Mouse (Mus musculus) activated CD4-positive, CD25-positive, alpha-beta regulatory T cell, adult 4 months (primary cell): Measurements from ENCODE around the gene Timm10. TPM values are rescaled to one million over a fixed set of nuclear protein-coding genes. Genes with fewer than 3 reads are reported as not detected.

Source experiments
- ATAC-seq: one replicate; pipeline ENCODE4 v1.8.0; 2017
- polyA plus RNA-seq, 2 experiments: library from polyadenylated mRNA; unstranded; fragments of 100-300 nt; shearing (Covaris generic); gene quantifications; one replicate each; pipeline ENCODE4 v1.2.1; 2017

Gene Timm10
- polyA plus RNA-seq, 2 experiments from 2014 or later, result 36.8 to 40.4 TPM

DNA sequence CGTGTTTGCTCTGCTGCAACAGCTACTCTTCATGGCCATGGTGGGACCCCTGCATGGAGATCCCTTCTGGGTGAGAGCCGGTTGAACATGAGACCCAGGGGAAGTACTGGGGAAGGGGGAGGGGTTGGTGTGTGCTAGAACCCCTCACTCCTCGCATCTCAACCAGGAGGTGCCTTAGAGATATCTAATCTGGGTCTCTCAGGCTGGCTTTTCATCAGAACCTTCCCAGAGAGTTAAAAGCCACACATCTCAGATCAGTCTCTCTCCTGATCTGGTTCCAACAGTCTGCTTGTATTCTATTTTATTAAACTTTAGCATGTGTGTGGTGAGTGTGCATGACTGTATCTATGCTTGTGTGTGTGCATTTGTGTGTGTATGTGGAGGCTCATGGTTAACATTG, 34.6 kb downstream of the Timm10 start:
- ATAC-seq, result no peak

DNA sequence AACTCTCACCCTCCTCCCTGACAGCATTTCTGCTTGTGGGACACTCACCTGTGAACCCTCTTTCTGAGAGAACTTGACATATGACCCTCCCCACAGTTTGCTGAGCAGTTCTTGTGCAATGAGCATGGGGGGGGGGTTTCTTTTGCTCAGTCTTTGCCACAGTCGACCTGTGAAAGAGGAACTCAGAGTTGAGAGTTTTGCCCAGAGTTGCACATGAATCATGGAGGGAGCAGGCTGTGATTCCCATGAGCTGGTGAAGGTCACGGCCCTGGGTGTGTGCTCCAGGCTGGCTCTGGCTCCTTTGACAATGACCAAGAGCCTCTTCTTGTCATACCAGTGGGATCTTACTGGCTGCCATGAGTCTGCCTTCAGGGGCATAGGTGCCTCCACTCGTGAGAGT, 35.4 kb downstream of the Timm10 start:
- no peak for ATAC-seq

DNA sequence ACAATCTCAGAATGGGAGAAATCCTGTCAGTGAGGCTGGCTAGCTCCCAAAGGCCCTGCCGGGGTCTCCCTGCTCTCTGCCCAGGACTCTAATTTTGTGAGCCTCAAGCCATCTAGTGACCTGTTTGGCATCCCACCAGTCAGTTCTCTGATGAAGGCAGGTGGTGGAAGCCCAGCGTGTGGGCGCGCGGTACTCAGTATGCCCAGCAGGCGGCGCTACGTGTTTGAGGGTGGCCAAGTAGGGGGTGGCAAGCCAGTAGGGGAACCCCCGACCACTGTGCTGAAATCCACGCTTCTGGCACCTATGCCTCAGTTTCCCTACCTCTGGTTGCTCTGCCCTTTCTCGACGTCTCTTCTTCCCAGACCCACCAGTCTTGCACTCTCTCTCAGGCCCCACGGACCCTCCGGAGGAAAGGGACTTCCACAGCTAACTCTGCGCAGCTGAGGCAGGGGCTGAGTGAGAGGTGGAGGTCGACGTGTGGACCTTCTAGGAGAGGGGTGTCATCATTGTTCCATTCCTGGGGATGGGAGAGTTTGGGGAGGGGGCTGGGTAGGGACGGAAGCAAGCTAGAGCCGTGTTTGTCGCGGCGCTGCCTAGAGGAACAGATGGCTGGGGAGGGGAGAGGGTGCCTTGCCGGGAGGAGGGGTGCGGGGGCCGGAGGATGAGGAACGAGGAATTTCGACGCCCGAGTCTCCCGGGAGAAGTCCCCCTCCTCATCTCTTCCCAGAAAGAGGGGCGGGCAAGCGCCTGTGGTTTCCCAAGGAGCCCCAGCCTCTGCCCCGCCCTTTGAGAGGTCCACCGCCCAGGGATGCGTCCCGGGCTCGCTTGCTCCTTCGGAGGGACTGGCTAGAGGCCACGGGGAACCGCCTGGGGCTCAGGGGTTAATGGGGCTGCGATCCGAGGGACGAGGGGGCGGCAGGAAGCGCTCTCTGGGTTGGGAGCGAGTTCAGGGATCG, 39.1 kb downstream of the Timm10 start:
- ATAC-seq, result peak; percentile 54

DNA sequence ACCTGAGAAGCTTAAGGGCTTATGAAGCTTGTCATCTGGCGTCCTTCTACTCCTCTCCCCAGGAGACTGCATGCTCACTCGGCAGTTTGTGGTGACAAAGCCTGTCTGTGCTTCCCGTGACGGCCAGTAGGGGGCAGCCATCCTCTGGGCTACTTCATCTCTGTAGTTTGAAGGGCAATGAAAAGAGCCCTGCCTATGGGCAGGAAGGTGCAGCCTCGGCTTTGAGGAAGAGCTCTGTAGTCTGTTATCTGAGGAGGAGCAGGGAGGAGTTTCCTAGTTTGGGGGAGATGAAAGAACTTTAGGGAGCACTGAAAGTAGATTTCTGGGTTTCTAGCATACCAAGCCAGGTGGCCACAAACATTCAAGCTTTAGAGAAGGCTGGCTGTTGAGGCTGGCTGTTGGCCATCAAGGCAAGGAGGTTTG, 41.7 kb downstream of the Timm10 start:
- peak; percentile 64 for ATAC-seq

DNA sequence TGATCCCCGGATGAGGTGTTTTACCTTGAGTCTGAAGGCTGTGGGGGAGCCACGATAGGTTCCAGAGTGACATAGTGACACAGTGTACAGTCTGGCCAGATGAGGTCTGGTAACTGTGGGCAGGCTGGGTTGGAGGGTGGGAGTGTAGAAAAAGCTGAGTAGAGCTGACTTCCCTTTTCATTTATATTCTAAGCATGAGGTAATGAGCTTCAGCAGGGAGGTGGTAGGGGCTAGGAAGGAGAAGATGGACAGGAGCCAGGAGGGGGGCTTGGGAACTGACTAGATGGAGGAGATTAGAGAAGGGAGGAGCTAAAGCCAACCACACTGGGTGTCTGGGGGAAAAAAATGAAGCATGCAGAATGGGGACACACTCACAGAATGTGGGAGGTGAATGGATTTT, 42.2 kb downstream of the Timm10 start:
- no peak for ATAC-seq

DNA sequence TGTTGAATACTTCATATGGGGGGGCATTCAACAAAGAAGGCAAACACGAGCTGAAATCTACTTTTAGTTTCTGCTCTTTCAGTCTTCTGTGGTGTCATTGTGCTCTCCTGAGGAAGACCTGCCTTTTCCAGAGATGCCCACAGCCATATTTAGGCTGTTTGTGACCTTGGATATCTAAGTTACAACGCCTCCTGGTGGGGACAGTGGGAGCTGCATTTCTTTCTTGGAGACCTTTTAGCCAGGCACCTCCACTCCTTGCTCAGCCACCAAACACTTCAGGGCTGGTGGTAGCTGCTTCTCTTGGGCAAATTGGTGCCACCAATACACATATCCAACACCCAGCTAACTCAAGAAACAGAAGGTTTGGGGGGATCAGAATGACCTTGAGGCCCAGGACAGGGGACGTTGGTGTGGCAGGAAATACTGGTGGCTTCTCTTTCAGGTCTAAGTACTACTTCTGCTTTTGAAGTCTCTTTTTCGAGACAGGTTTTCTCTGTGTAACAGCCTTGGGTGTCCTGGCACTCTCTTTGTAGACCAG, 43.9 kb downstream of the Timm10 start:
- ATAC-seq, result no peak

DNA sequence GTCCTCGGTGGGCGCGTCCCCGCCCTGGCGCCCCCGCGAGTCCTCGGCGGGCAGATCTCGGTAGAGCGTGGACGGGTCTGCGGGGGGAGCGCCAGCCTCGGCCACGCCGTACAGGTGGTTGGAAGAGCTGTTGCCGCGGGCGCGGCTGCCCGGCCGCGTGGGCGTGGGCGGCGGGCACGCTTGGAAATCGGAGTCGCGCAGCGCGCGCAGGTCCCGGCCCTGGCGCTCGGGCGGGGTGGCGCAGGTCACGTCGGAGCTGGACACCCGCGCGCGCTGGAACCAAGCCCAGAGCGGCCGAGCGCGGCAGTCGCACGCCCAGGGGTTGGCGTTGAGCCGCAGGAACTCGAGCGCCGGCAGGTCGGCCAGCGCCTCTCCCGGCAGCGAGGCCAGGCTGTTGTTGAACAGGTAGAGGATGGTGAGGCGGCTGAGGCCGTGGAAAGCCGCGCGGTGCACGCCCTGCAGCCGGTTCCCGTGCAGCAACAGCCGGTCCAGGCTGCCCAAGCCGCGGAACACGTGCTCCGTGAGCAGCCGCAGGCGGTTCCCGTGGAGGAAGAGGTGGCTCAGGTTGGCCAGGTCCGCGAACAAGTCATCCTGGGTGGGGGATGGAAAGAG, 45.4 kb downstream of the Timm10 start:
- ATAC-seq, result peak; percentile 14

DNA sequence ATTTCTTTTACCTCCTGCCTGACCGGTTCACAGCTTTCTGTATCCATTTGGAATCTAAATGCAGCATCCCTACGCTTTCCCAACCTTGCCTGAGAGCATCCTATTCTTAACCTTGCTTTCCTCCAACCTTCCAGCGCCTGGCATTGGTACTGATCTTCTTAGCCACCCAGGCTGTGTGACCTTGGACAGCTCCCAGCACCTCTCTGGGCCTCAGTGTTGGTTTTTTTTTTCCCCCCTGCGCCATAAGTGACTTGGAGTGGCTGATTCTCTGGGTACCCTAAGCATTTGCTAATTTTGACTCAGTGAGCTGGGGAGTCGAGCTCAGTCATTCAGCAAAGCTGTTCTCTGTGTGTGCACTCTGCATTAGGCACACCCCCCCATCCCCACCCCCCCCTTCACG, 49.0 kb downstream of the Timm10 start:
- ATAC-seq, result no peak

Other genes starting within 250 kb of the Timm10 start
- under 1 TPM; 0.29 to 0.67 TPM for gene Ctnnd1, start 176.2 kb upstream of the Timm10 start, polyA plus RNA-seq
- gene Btbd18, start 167.9 kb upstream of the Timm10 start, polyA plus RNA-seq, result under 1 TPM; 0.15 to 0.53 TPM
- 100 to 1,000 TPM; 152 to 184 TPM for gene Selenoh, start 156.2 kb upstream of the Timm10 start, polyA plus RNA-seq
- gene Gm28635, start 149.0 kb upstream of the Timm10 start, polyA plus RNA-seq, result not detected
- 10 to 100 TPM; 16.9 to 17.8 TPM for gene Med19, start 148.6 kb upstream of the Timm10 start, polyA plus RNA-seq
- 100 to 1,000 TPM; 108 to 124 TPM for gene Tmx2, start 147.9 kb upstream of the Timm10 start, polyA plus RNA-seq
- 10 to 100 TPM; 13.7 to 14.5 TPM for gene Zdhhc5, start 111.8 kb upstream of the Timm10 start, polyA plus RNA-seq
- gene Clp1, start 99.6 kb upstream of the Timm10 start, polyA plus RNA-seq, result 10 to 100 TPM; 47.4 to 47.7 TPM
- gene Ypel4, start 92.9 kb upstream of the Timm10 start, polyA plus RNA-seq, result 1 to 10 TPM in 1 of 2 experiments, under 1 TPM in 1; 0.64 to 1.1 TPM
- not detected for gene Gm19426, start 83.3 kb upstream of the Timm10 start, polyA plus RNA-seq
- not detected for gene Serping1, start 51.6 kb upstream of the Timm10 start, polyA plus RNA-seq
- 10 to 100 TPM; 71.4 to 83.0 TPM for gene Ube2l6, start 28.2 kb upstream of the Timm10 start, polyA plus RNA-seq
- gene Smtnl1, start 4.3 kb upstream of the Timm10 start, polyA plus RNA-seq, result not detected
- gene Slc43a1, start 11.9 kb downstream of the Timm10 start, polyA plus RNA-seq, result 1 to 10 TPM; 3.7 to 7.6 TPM
- gene Rtn4rl2, start 59.7 kb downstream of the Timm10 start, polyA plus RNA-seq, result not detected
- gene Slc43a3, start 109.6 kb downstream of the Timm10 start, polyA plus RNA-seq, result 10 to 100 TPM; 15.5 to 15.6 TPM
- under 1 TPM in 1 of 2 experiments, not detected in 1; 0.65 TPM for gene Prg2, start 153.5 kb downstream of the Timm10 start, polyA plus RNA-seq
- gene Prg3, start 161.2 kb downstream of the Timm10 start, polyA plus RNA-seq, result not detected
- gene Ssrp1, start 210.2 kb downstream of the Timm10 start, polyA plus RNA-seq, result 100 to 1,000 TPM; 135 to 160 TPM
- gene P2rx3, start 210.5 kb downstream of the Timm10 start, polyA plus RNA-seq, result under 1 TPM in 1 of 2 experiments, not detected in 1; 0.62 TPM
- gene Tnks1bp1, start 221.0 kb downstream of the Timm10 start, polyA plus RNA-seq, result 1 to 10 TPM; 3.9 to 6.3 TPM